Mouse (Mus musculus): Measurements from ENCODE around the gene Pde6g. TPM values are rescaled to one million over a fixed set of nuclear protein-coding genes. Genes with fewer than 3 reads are reported as not detected.

The Pde6g gene
- total RNA-seq, 2 experiments from 2014 or later = 0.57 TPM; not detected in 1

DNA sequence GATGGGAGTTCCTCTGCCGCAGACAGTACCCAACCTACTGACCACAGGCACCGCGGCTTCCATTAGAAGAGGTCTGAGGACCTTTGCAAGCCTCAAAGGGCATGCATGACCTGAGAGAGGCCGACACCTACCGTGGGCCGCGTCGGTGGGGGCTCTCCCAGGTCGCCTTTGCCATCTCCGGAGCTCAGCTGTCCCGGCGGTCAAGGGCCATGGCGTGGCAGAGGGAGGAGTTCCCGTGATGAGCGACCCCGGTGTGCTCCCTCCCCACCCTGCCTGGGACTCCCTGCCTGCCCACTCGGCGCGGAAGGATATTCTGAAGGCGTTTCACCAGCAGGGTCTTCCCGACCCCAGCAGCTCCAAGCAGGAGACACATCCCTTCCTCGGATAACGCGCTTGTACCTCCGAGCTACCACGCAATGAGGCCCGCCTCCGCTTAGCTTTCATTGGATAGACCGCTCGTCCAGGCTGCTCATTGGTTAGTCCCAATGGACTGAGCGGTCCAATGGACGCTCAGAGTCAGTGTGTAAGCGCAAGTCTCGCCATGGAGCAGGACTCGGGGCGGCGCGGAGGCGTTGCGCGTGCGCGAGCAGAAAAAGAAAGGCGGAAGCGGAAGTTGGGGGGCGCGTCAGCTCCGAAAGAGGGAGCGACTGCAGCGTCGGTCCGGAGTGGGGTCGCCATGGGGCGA, 13.9 kb upstream of the Pde6g start, which contains the start of gene Arl16:
Gene Arl16 (minus strand): TSS at position 557 of the 685 bp plus-strand sequence.
- peak; percentile 94 to 97 for DNase-seq

DNA sequence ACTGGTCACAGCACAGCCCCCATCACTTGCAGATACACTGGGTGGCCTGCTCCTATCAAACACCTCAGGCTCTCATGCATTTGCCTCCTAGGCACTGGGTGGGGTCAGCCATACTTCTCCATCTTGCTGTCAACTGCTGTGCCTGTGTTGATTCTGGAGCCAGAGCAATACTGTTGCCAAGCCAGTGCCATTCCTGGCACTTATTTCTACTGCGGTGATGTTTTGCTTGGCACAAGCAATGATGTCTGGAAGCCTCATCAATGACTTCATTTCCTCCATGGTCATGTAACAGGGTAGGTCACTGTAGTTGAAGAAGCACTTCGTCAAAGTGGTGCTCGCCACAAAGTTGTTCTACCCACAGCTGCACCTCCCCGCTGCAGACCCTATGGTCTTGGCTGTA, 12.2 kb upstream of the Pde6g start:
- DNase-seq = peak in 1 of 2 experiments; percentile 23

DNA sequence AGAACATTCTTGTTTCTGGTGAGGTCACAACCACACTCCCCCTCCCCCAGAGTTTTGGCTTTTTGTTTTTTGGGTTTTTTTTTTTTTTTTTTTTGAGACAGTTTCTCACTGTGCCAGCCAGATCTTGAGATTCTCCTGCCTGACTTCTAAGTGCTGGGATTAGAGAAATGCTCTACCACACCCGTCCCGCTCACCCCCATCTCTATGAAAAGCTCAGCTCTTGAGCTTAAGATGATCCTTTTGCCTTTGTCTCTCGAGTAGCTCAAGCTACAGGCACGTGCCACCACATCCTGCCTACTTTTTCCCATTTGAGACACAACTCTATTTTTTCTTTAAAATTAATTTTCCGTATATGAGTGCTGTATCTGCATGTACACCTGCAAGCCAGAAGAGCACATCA, 11.1 kb upstream of the Pde6g start:
- no peak for DNase-seq

DNA sequence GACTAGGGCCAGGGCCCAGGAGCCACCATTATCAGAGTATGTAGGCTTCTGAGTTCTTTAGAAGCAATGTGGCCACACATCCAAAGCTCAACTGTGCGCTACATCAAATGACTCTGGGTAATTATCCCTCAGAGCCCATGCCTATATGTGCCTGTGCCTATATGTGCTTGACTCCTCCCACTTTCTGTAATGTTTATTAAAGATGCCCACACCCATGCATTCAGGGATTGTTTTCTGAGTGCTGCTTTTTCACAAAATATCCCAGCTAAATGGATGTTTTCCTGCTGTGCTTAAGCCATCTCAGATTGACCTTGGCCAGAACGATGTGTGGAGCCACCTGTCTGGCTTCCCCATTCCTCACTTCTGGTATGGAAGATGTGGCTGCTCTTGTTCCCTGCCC, 10.2 kb upstream of the Pde6g start:
- DNase-seq = no peak

DNA sequence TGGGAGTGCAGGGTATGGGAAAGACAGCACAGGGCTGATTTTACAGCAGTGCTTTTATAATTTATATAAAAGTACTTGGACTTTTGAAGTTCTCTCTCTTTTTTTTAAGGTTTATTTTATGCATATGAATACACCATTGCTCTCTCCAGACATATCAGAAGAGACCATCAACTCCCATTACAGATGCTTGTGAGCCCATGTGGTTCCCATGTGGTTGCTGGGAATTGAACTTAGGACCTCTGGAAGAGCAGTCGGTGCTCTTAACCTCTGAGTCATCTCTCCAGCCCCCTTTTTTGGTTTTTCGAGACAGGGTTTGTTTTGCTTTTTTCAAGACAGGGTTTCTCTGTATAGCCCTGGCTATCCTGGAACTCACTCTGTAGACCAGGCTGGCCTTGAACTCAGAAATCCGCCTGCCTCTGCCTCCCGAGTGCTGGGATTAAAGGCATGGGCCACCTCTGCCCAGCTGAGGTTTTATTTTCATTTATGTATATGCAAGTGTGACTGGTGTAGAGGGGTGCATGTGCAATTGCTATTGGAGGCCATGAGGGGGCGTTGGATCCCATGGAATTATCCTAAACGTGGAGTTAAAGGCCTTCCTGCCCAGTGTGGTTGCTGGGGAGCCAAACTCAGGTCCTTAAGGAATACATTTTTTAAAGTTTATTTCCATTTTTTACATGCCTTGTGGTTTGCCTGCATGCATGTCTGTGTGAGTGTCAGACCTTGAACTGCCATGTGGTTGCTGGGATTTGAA, 5.7 kb upstream of the Pde6g start:
- no peak for DNase-seq

DNA sequence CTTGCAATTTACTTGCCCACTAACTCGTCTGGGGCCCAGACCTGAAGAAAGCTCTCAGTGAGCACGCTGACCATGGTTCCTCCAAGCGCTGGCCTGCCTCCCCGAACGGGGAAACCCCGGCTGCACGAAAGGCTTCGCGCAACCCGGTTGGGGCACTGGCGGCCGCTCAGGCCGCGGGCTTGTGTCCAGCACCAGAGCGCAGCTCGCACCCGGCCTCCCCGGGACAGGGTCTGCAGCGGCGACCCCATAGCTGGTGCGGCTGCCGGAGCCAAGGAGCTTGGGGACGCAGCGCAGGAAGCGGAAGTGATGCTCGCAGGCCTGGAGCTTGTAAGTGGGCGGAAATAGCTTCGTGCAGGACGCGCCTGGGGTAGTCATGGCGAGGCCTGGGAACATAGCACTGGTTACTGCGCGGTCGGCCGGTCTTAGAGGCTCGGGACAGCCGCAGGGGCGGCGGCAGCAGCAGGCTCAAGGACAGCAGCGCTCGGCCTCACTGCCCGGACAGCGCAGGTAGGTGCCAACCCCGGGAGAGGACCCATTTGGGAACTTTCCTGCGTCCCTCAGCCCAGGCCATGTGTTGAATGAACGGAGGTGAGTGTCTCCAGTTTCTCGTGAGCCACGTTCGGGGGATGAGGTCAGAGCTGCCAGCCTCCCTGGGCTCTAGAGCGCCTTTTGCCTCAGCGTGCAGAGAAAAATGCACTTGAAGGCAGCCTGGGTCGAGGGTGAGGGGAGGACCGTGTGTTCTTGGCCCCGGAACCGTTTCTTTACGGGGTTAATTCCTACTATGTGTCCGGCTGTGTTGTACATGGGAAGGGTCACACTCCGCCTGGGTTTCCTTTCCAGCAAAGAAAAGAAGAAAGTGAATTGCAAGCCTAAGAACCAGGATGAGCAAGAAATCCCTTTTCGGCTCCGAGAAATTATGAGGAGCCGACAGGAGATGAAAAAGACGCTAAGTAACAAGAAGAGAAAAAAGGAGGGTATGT, 4.8 kb upstream of the Pde6g start, which contains the start of the genes Oxld1 and Ccdc137:
Gene Oxld1 (minus strand): TSS at position 297 of the 980 bp plus-strand sequence.
Gene Ccdc137 (plus strand): TSS at position 344 of the 980 bp plus-strand sequence.
- peak; percentile 84 to 86 for DNase-seq

DNA sequence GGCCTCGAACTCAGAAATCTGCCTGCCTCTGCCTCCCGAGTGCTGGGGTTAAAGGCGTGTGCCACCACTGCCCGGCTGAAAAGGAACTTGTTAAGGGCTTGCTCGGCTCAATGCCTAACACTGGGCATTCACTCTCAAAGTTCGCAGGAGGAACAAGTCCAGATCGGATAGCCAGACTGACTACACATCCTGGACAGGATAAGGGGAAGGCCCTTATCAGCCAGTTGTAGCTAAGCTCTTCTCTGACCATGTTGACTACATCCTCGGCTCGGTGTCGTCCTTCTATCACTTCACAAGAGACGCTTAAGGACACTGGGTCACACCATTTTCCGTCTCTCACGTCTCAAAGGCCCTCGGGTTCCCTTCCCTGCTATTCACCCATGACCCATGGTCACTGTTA, 4.1 kb upstream of the Pde6g start:
- no peak for DNase-seq

DNA sequence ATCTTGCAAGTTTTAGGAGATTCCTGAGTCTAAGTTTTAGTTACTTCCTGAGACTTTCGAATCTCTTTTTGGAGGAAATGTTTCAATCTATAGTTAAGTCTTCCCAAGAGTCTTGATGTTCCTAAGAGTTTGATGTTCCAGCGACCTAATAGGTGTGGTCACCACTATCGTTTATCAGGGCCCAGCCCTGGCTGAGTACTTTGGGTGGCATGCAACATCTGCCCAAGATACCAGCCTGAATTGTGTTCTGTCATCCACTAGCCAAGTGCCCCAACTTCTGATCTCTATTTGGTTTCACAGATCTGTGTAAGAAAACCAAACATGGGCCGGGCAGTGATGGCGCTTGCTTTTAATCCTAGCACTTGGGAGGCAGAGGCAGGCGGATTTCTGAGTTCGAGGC, 2.1 kb upstream of the Pde6g start:
- no peak for DNase-seq

DNA sequence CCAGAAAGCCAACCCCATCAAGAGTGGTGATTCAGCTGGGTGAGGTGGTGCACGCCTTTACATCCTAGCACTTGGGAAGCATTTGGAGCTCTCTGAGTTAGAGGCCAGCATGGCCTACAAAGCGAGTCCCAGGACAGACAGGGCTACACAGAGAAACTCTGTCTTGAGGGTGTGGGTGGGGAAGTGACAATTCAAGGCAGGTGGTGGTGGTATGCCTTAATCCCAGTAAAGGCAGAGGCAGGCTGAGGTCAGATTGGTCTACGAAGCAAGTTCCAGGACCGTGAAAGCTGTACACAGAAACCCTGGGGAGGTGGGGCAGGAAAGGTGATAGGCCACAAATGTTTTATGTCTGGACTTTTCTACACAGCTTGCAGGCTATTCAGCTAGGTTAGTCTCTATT, 1.7 kb upstream of the Pde6g start:
- DNase-seq = no peak

DNA sequence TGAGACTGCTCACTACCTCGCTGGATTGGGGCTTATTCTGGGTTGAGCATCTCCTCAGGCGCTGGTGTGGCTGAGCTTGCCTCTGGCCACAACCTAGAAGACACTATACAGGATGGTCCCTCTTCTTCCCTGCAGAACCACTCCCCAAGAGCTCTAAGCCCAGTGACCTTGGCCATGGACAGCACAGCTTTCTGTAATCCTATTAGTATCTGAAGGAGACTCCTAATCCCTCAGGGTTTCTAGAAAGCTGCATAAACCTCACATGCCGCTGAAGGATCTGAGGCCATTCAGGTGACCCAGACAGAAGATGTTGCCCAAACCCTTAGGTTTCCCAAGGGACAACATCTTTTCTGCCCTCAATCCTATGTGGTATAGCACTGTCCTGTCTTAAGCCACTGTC, 1.1 kb downstream of the Pde6g start:
- DNase-seq = no peak

DNA sequence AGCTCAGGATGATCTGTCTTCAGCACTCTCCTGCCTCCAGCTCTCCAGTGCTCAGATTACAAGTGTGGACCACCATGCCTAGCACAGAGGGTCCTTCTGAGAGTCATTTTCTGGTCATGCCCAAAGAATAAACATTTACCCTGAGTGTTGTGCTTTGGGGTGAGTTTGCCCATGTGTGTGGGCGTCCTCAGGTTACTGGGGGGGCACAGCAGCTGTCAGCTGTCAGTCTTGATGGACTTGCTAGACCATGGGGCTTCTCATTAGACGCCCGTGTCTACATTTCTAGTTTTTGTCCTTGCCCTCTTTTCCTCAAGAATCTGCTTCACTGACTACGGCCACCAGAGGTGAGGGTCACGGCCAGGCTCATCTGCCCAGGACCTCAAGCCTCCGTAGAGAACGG, 6.1 kb downstream of the Pde6g start:
- DNase-seq = no peak

DNA sequence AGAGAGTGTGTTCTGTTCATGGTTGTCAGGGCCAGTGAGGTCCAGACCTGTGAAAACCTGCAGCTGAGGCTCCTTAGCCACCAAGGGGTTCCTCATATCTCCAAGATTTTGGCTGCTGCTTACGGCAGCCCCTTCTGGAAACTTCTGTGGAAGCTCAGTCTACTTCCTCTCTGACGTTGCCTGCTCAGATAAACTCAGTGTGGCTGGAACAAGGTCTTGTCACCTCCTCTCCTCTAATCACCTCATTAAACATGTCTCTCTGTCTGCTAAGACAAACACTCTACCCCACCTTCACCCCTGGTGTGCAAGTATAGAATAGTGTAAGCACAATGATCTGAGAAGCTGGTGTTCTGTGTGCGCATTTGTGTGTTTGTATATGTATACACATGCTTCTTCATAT, 7.8 kb downstream of the Pde6g start:
- DNase-seq = no peak

DNA sequence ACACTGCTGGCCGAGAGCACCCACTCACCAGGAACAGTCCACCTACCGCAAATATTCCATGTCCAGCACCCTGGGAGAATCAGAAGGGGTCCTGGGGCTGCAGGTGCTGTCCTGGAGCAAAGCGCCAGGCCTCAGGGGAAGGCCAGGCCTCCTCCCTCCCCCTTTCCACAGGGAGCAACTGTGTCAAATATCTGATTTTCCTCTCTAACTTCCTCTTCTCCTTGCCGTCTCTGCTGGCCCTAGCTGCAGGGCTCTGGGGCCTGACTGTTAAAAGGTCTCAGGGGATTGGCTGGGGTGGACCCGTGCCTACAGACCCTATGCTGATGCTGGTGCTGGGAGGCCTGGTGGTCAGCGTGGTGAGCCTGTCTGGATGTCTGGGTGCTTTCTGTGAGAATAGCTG, 9.2 kb downstream of the Pde6g start:
- DNase-seq = no peak

DNA sequence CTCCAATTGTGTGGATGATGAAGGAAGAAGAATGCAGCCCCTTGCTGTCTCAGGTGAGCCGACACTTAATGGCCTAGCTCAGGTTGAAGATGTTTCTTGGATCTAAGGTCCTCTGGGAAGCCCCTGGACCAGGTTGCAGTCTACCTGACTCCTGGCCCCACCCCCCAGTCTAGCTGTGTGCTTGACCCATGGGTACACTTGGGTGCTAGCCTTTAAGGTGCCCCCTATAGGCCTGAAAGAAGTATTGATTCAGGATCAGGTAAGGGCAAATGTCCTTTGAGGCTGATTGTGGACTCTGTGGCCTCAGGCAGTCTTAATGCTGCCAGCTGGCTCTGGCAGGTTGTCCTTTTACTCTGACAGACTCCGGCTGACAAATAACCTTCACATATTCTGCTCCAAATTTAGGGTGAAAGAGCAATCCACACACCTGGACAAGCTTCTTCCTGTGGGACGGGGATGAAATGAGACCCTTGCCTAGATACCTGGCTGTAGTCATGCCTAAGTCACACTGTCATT, 10.5 kb downstream of the Pde6g start:
- no peak for DNase-seq

DNA sequence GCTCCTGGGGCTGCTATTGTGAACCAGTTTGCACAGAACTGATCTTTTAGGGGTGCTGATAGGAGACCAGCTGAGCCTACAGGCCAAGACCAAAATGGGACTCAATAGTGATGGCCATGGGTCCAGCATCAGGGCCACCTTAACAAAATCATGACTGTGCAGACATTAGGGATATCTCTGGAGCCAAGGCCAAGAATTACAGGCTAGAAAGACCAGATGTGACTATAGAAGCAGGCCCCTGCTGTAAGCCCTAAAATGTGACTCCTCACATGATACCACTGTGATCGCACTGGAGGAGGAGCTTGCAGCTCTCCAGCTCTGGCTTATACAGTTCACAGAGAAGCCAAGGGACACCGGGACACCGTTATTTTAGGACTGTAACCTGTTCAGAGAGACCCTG, 11.0 kb downstream of the Pde6g start, which contains the start of gene Tspan10:
Gene Tspan10 (plus strand): TSS at position 301 of the 400 bp plus-strand sequence.
- no peak for DNase-seq

DNA sequence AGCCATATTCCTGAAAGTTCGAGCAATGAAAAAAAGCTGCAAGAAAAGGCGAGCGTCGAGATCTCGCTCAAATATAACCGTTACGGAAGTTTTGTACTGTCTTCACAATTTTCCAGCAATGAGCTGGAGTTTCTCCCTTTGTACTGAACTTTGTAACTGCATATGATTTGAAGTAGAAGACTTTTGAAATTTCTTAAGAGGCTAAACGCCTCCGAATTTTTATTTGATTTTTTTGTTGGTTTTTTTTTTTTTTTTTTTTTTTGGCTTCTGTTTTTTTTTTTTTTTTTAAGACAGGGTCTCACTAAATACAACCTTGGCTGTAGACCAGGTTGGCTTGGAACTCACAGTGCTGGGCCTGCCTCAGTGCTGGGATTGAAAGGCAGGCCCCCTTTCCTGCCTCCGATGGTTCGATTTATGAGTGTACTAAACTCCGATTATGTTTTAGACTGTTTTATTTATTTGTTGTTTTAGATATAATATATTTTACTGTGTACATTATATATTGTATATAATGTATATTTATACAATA, 15.4 kb downstream of the Pde6g start:
- DNase-seq = no peak

DNA sequence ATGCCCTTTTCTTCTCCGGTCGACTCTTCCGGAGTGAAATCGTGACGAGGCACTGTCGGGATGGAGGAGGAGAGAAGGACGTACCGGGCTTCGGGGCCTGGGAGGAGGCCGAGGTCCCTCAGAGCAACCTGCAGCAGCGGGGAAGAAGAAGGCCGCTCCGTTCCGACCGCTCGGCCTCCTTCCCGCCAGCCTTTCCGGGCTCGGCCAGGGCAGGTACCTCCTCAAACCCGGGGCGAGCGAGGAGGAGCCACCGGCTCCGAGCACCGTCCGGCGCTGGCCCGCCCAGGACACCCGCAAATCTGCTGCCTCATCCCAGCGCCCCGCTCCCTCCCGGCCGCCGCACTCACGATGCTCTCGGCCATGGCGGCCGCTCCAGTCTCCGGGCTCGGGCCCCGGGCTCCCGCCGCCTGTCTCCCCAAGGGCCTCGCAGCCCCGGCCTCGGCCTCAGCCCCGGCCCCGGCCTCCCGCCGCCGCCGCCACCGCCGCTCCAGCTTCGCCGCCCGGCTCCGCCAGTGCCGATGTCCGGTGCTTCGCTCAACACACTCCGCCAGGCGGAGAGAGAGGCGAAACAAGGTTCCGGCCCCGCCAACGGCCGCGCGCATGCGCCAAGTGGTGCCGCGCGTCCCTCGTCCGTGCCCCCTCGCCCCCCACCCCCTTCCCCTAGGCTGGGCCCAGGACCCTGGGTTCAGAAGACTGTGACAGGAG, 16.0 kb downstream of the Pde6g start, which contains the start of gene Nploc4:
Gene Nploc4 (minus strand): TSS at position 557 of the 705 bp plus-strand sequence.
- DNase-seq = peak; percentile 89 to 93

DNA sequence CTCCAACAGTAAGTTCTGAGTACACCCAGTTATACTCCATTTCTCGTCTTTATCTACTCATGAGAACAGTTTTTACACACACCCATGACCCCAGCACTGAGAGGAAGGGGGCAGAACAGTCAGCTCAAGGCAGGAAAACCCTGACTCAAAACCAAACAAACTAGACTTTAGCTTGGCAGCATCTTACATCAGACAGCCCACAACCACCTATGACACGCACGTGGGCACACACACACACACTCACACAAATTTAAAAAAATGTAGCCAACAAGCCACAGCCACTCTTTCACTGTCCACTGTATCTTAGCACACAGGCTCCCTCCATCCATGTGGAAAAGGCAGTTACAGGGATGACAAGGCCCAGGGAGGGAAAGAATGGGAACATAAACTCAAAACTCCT, 26.6 kb downstream of the Pde6g start:
- no peak for DNase-seq

DNA sequence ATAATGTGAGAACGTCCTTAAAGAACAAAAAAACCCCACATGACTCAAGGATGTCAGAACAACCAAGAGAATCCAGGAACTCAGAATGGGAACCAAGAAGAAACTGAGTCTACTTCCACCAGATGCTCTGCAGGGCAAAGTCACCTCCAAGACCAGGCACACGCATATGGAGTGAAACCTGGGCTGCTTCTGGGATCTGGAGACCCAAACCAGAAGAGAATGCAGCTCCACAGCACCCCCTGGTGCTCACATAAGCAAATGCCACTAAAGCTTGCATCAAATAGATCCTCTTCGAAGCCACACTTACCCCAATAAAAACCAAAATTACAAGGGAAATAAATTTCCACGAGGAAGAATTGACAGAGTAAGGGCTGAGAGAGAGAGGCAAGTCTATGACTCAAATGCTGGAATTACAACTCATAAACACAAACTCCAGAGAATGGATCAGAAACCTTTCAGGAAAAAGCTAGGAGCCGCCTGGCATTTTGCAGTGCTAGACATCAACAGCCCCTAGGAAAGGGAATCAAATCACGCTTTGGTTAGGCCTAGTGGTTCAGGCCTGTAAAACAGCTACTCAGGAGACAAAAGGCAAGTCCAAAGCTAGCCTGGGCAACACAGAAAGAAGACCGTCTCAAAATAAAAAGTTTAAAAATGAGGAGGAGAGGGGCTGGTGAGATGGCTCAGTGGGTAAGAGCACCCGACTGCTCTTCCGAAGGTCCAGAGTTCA, 29.6 kb downstream of the Pde6g start:
- peak; percentile 39 to 80 for DNase-seq
